Comparison of ENCODE assay signal across 22 mouse cellular contexts in genomic region chr11:11765414-11765813, GRCm38 (mm10). TPM values are rescaled to one million over a fixed set of nuclear protein-coding genes. Genes with fewer than 3 reads are reported as not detected.
DNase-seq lines count a peak whose midpoint lies in the region; ATAC-seq and TF ChIP-seq lines count a peak whose summit lies in the region.
"Had no signal": no experiment of that assay in that cellular context is flagged by ENCODE, and none has a peak within 500 bp of the region (broad histone marks: within the 10 kb centered on the region; RNA-seq: fewer than 3 reads in every experiment).

No protein-coding gene starts in this region.

- peak; percentile 15 for ATAC-seq in CD4-positive, CD25-positive, alpha-beta regulatory T cell, adult 4 months
- no peak for ATAC-seq in forebrain, embryonic 12.5 days (ENCODE audit: low FRiP score)
- ATAC-seq: forebrain, embryonic 16.5 days; hindbrain, embryonic 16.5 days; intestine, embryonic 15.5 days; Patski had no signal

- no peaks in the 10 kb centered on the region for H3K4me1 ChIP-seq in forebrain, embryonic 12.5 days
- no peaks in the 10 kb centered on the region for H3K4me1 ChIP-seq in cerebellum, adult 2 months (ENCODE audit: control insufficient read depth, insufficient read depth, low read length)
- H3K4me1 ChIP-seq: embryonic facial prominence, embryonic 12.5 days; heart, embryonic 13.5 days; hindbrain, embryonic 12.5 days; intestine, embryonic 15.5 days had no signal

- H3K4me2 ChIP-seq in forebrain, embryonic 12.5 days: no peak overlapping the region
- H3K4me2 ChIP-seq: embryonic facial prominence, embryonic 12.5 days; heart, embryonic 13.5 days; hindbrain, embryonic 12.5 days; intestine, embryonic 15.5 days had no signal

- no peaks in the 10 kb centered on the region for H3K9me3 ChIP-seq in forebrain, embryonic 12.5 days
- H3K9me3 ChIP-seq: embryonic facial prominence, embryonic 12.5 days; heart, embryonic 13.5 days; hindbrain, embryonic 12.5 days; intestine, embryonic 15.5 days had no signal

- no peaks in the 10 kb centered on the region for H3K27me3 ChIP-seq in forebrain, embryonic 12.5 days
- no peaks in the 10 kb centered on the region for H3K27me3 ChIP-seq in cerebellum, adult 2 months (ENCODE audit: control insufficient read depth, insufficient read depth, low read length)
- H3K27me3 ChIP-seq: embryonic facial prominence, embryonic 12.5 days; heart, embryonic 13.5 days; hindbrain, embryonic 12.5 days; intestine, embryonic 15.5 days had no signal

- 73% methylated on average over 1 of the region's 1 CpGs for WGBS in forebrain, embryonic 12.5 days
- WGBS in cerebellum, adult 2 months: 63% methylated on average over 1 of the region's 1 CpGs

- no peak for TF ChIP-seq POLR2A in cerebellum, adult 2 months (IDR thresholded peaks at IDR 0.05; ENCODE audit: borderline replicate concordance, insufficient read depth, low read length)

- no peak overlapping the region for H3K4me3 ChIP-seq in forebrain, embryonic 12.5 days (replicated peaks)
- no peak overlapping the region for H3K4me3 ChIP-seq in cerebellum, adult 2 months (replicated peaks; ENCODE audit: insufficient read depth, low read depth, low read length)
- H3K4me3 ChIP-seq: embryonic facial prominence, embryonic 12.5 days; heart, adult 2 months; heart, embryonic 13.5 days; hindbrain, embryonic 12.5 days; intestine, embryonic 15.5 days had no signal

- no peaks in the 10 kb centered on the region for H3K36me3 ChIP-seq in forebrain, embryonic 12.5 days (replicated peaks)
- H3K36me3 ChIP-seq: embryonic facial prominence, embryonic 12.5 days; heart, embryonic 13.5 days; hindbrain, embryonic 12.5 days; intestine, embryonic 15.5 days had no signal

- no peak overlapping the region for H3K9ac ChIP-seq in forebrain, embryonic 12.5 days
- H3K9ac ChIP-seq: embryonic facial prominence, embryonic 12.5 days; heart, embryonic 13.5 days; hindbrain, embryonic 12.5 days; intestine, embryonic 15.5 days had no signal

- peak; percentile 32 for DNase-seq in 416B (ENCODE audit: low read depth)
- peak; percentile 55 for DNase-seq in A20 (ENCODE audit: low read depth, low spot score)
- DNase-seq in induced T-regulatory cell, adult 2 months (ENCODE audit: low read depth): peak; percentile 59
- DNase-seq in adipocyte (ENCODE audit: low spot score): no peak
- no peak for DNase-seq in neural tube, embryonic 10.5 days (ENCODE audit: extremely low spot score, low spot score)
- no peak for DNase-seq in cerebellum, adult 2 months
- DNase-seq: adrenal gland, postnatal 36 days; cerebellum, adult 8-10 months; cerebellum, postnatal 25 days; gastrocnemius, postnatal 10 days; heart, postnatal 4 days; kidney, adult 18-20 months had no signal

- no peak for TF ChIP-seq CTCF in cerebellum, adult 2 months (IDR thresholded peaks at IDR 0.05; ENCODE audit: borderline replicate concordance, insufficient read depth, low read depth, low read length)

- H3K27ac ChIP-seq in forebrain, embryonic 12.5 days: no peak overlapping the region
- H3K27ac ChIP-seq in cerebellum, adult 2 months (ENCODE audit: insufficient read depth, low read length): no peak overlapping the region
- H3K27ac ChIP-seq: embryonic facial prominence, embryonic 12.5 days; heart, adult 2 months; heart, embryonic 13.5 days; hindbrain, embryonic 12.5 days; intestine, embryonic 15.5 days had no signal

RNA-seq across cellular contexts. Expression of gene Fignl1, which starts 43.3 kb away (rescaled TPM):
- polyA plus RNA-seq in CD4-positive, CD25-positive, alpha-beta regulatory T cell, adult 4 months (2017; shearing (Covaris generic)): 10 to 100 TPM in 1 of 2 experiments, 1 to 10 TPM in 1; 8.3 to 13.4 TPM
- polyA plus RNA-seq in forebrain, embryonic 12.5 days (2016; fragmentation: Nextera tagmentation; extraction: Ambion mirVana): 76.3 and 80.5 TPM in 2 replicates
- 0.65 TPM in 2 replicates for polyA plus RNA-seq in cerebellum, adult 2 months (2012; rRNA removed)

Comparison
In these comparisons a context has a peak if more than half of its experiments do, and no peak if none do; other contexts are left out.
1. DNase-seq: peak in 416B (single experiment), A20 (single experiment) and induced T-regulatory cell, adult 2 months (single experiment); none in adipocyte (single experiment), neural tube, embryonic 10.5 days (single experiment) and cerebellum, adult 2 months (0 of 2).